Mouse (Mus musculus): Measurements from ENCODE around the gene Dlg2.

DNA sequence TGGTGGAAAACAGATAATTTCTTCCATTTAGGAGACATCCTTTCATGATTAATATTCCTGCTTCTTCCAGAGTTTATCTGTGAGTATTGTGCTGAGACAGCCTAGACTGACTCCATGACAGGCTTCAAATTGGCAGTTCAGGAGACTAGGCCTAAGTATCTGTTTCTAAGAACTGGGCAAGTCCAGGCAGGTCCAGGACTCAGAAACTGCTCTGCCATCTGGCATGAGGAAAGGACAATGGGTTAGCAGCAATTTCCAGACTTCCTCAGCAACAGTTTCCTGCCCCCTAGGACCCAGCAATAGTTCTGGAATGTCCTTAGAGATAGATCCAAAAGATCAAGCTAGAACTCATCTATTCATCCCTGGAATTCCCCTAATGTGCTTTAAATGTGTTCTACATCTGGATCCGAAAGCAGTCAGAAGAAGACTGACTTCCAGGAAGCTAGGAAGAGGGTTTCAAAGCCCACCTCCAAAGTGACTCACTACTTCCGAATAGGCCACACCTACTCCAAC, 64.4 kb downstream of the Dlg2 start:
- no peak for TF ChIP-seq CTCF (conservative IDR thresholded peaks at IDR 0.05; ENCODE audit: low read length)
- no peak for TF ChIP-seq NANOG (IDR thresholded peaks at IDR 0.05; ENCODE audit: borderline replicate concordance, low read length)
